Mouse (Mus musculus): Measurements from ENCODE around the gene Gm10563.
"Not testable (repeated sequence)": the region's sequence is repeated elsewhere in the genome, so short reads cannot be mapped to it uniquely, and the experiment has no call there.

The Gm10563 gene

DNA sequence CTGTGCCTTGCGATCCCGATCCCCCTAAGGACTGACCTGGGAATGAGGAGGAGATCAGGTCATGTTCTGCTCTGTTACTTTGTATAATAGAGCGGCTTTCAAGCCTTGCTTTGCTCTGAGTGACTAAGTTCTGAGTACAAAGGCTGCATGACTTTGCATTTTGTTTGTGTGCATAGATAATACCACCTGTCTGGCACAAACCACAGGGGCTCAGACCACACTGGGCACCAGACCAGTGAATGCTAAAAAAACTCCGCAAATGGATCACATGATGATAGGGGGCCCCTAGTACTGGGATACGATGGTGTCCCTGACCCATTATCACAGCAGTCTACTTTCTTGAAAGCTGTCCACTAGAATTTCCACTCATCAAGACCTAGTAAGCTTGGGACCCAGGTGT is 48.6 kb downstream of the Gm10563 start:
- no peak for DNase-seq (ENCODE audit: low spot score)

DNA sequence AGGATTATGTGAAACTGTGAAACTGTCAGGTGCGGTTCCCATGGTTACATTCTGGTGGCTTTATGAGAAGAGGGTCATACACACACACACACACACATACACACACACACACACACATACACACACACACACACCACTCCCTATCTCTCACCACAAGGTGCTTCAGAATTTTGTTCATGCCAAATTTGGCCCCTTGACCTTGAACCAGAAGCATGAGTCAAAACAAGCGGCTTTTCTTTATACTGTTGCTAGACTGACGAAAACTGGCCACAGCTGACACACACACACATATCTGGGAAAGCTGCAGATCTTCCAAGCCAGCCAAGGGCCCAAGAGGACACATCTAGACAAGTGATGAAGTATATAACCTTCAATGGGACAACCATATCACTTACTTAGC is 49.4 kb downstream of the Gm10563 start:
- no peak for DNase-seq (ENCODE audit: low spot score)

DNA sequence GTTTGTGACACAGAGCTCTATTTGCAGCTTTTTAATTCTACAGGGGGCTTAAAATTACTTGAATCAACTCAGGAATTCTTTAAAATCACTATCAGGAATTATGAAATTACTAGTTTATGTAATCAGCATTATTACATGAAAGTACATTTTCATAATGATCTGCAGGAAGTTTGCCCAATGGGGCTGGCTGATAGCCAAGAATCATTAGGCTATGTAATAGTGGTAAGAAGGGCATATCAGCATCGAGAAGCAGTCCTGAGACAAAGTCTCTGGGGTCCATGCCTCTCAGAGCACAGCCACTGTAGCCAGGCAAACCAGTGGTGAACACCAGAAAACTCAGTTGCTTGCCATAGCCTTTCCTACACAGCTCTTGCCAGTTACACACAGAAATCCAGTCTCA is 51.4 kb downstream of the Gm10563 start:
- DNase-seq (ENCODE audit: low spot score): no peak

DNA sequence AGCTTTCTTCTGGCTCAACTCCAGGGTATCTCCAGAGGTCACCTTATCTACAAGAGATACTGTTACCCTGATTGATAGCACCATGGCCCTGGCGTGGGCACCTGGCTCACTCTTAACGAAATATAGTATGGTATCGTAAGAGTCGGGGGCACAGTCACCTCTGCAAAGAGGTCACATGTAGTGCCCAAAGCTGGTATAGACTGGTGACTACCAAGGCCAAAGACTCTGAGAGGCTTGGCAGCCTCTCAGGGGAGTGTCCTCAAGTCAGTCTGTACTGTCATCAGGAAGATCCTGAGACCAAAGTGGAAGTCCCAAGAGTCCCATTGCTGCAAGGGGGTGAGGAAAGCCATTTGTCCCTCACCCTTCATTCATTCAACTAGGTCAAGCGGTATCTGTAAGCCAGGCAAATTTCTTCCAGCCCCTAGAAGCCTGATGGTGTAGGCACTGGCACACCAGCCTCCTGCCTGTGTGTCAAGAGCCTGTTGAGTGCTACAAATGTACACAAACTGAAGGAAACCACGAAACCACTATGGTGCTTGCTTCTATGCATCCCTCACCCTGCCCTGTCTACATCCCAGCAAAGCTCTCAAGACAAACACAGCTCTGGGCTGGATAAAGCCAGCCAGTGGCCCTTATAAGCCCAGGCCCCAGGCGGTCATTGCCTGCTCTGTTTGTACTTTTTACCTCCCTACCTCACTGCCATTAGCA is 54.0 kb downstream of the Gm10563 start:
- DNase-seq (ENCODE audit: low spot score): no peak

DNA sequence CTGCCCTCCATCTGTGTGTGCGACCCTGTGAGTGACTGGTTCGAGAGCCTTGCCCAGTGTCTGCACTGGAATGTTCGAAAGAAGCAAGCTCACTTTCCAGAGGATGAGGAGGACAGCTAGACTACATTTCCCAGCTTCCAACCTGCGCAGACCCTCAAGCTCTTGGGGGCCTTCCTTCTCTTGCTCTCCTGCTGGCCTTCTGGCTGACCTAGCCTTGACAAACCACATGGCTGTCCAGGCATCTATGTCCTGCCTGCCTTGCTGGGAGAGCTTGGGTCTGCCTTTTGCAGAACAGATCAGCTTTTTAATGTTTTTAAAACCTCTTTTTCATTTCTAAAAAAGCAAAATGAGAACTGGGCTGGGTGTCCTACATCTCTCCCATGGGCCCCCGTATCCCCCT is 55.9 kb downstream of the Gm10563 start:
- no peak for DNase-seq (ENCODE audit: low spot score)

DNA sequence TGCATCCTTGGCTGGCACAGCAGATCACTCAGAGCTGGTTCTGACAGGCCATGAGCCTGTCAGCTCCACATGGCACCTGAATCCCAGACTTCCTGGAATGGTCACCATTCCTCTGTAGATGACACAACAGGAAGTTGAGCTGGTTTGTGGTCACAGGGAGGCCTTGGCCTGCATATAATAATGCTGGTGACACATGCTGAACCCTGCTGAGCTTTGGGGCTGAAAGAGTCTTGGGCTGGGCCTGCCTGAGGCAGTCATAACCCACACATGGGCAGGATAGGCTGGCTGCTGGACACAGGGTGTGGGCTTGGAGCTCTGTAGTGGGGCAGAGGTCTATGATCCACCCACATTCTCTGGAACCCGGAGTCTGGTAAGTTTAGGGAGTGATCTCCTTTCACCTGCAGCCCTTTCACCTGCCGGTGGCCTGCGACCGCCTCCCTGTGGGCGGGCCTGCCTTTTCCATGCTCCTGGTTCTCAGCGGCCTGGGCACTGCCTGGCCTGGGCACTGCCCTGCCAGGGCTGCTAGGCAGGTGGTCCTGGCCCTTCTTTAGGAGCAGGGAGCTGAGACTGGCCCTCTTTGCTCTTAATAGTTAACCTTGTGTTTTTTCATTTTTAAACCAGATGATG is 62.8 kb downstream of the Gm10563 start:
- no peak for DNase-seq (ENCODE audit: low spot score)

DNA sequence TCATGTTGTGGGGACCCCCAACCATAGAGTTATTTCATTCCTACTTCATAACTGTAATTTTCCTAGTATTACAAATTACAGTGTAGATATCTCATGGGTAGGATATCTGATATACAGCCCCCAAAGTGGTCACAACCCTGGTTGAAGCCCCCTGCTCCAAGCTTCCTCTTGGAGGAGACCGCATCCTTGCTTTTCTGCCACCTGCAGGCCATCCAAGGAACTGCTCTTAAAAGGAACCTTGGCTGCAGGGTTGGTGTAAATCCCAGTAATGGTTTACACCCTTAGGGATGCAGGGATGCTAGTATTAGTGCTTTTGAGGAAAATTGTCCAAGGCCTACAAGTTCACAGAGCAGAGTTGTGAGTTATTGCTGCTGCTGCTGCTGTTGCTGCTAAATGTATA is 64.8 kb downstream of the Gm10563 start:
- DNase-seq (ENCODE audit: low spot score): peak; percentile 21

DNA sequence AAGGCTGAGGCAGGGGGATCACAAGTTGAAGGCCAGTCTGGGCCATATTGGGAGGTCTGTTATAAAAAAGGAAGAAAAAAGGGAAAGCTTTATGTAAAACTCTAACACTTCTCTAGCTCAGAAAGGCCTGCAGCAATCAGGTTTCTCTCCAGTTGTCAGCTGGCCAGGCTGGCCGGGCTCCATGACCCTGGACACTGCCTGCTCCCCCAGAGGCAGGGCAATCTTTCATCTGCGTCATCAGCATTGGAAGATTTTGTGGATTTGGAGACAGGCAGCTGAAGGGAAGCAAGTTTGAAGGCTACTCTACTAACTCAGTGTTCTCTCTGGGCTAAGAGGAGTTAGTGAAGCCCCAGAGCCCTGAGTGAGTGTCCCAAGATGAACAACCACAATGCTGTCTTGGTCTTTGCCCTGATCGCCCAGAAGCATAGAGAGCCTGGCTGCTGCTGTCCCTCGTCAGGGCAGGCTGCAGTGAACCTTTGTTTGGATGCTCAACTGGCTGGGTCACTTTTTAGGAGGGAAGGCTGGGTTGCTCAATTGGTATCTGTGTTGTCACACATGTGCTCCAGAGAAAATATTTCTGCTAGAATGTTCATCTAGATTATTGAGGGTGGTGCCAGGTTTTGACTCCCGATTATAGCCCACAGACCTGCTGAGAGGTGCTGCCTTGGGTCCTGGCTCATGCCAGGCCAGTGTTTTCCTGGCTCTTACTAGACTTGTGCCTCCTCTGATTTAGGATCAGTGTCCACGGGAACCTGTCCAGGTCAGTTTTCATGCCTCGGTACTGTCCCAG is 66.7 kb downstream of the Gm10563 start:
- DNase-seq (ENCODE audit: low spot score): no peak

DNA sequence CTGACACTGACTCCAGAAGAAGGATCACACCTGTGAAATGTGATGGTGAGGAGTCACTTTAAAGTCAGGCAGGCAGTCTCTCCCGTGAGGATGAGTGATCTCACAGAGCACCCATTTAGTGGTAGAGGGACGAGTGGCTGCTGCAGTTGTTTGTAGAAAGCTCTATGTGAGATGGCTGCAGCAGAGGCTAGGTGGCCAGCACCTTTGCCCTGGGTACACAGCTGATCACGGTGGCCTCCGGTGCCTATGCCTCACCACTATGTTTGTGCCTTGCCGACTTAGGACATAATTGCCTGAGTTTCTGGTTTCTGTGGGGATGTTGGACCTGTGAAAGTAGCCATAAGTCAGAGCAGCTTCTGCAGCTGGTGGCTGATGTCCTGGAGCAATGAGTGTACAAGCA is 67.5 kb downstream of the Gm10563 start:
- no peak for DNase-seq (ENCODE audit: low spot score)

DNA sequence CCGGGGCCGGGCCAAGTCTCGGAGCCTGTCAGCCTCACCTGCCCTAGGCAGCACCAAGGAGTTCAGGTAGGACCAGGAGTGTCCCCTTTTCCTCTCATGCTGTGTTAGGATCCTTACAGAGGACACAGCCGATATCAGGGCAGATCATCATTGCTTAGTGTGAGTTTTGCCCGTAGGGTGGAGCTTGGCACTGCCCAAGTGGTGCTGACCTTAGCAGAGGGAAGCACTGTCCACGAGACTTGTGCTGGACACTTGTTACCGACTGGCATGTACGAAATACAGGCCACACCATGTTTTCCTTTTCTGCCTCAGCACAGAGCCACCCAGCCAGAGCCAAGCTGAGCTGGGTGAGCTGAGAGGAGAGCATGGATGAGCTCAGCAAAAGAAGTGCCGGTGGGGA is 68.1 kb downstream of the Gm10563 start:
- DNase-seq (ENCODE audit: low spot score): no peak

DNA sequence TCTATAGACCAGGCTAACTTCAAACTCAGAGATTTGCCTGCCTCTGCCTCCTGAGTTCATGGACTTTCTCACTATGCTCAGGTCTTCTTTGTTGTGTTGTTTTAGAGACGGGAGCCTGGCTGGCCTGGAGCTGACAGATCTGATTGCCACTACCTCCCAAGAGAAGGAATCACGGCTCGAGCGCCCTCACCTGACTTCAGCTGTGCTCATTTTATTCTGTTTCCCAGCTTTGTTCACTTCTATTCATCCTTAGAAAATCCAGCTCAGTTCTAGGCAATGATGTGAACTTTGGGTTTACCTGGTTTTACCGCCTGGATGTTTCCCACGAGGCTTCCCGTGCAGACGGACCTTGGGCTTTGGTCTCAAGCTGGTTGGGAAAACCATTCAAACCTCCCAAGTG is 69.7 kb downstream of the Gm10563 start:
- DNase-seq (ENCODE audit: low spot score): no peak

DNA sequence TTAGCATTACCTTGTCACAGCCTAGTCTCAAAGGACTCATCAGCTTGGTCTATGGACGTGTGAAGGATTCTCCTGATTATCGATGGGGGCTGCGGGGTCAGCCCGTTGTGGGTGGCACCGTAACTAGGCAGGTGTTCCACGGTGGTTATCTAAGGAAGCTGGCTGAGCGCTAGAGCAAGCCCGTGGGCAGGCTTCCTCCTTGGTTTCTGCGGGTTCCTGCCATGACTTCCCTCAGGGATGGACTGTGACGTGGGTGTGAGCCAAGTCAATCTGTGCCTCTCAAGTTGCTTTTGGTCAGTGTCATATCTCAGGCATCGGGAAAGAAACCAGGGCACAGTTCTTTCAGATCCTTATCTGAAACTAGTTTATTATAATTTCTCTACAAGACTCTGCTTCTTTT is 70.3 kb downstream of the Gm10563 start:
- DNase-seq (ENCODE audit: low spot score): no peak

DNA sequence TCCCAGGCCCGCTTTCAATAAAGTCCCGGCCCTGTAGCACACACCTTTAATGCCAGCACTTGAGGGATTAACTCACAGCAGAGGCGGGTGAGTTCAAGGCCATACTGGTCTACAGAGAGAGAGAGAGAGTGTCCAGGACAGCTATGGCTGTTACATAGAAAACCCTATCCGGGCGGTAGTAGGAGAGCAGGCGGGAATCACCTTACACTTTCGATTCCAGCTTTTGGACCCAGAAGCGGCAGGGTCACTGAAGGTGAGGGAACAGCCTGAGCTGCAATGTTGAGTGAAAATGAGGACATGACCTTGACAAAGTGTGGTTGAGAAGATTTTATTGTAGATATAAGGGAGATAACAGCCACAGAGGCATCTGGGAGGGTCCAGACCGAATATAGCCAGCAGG is 71.3 kb downstream of the Gm10563 start:
- DNase-seq (ENCODE audit: low spot score): no peak

DNA sequence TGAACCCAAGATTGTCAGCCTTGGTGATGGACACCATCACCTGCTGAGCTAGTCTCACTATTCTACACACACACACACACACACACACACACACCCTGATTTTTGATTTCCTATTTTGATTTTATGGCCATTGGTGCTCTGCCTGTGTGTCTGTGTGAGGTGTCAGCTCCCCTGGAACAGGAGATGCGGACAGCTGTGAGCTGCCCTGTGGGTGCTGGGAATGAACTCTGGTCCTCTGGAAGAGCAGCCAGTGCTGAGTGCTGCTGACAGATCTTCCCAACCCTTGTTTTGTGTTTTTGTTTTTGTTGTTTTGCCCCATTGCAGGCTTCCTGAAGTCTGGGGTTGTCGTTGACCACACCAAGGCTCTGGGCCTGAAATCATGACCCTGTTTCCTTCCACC is 72.1 kb downstream of the Gm10563 start:
- DNase-seq (ENCODE audit: low spot score): no peak

DNA sequence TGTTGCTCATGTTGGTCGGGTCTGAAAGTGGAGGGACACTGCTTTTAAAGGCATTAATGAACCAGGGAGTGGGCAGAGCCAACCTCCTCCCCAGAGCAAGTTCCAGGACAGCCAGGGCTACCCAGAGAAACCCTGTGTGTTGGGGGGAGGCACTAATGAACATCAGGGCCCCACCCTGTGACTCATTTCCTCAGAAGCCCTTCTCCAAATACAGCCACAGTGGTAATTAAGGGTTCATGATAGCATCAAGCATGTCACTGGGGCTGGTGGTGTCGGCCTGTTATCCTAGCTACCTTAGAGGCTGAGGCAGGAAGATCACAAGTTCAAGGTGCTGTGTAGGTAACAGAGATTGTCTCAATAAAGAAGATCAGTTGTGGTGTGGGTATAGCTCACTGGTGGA is 73.8 kb downstream of the Gm10563 start:
- DNase-seq (ENCODE audit: low spot score): no peak

DNA sequence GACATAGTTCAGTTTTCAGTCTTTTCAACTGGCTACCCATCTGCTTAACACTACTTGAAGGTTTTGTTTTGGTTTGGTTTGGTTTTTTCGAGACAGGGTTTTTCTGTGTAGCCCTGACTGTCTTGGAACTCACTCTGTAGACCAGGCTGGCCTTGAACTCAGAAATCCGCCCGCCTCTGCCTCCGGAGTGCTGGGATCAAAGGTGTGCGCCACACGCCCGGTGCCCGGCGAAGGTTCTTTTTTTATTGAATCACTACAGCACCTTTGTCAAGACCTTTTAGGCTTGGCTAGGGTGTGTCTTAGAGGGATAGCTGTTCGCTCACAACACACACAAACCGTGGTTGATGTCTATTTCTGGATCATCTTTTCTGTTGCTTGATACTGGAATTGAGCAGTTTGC is 74.9 kb downstream of the Gm10563 start:
- DNase-seq (ENCODE audit: low spot score): not testable (repeated sequence)

DNA sequence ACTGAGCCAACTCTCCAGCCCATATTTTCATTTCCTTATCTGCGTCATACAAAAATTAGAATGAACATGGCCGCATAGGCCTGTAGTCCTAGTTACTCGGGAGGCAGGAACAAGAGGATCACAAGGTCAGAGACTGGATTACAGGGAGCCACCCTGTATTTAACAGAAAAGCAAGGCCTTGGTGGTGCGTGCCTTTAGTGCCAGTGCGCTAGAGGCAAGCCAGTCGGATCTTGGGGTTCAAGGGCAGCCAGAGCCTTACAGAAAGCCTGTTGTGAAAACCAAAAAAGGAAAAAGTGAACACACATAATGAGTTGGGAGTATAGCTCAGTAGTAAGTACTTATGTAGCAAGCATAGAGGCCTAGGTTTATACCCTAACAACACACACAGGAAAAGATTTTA is 75.4 kb downstream of the Gm10563 start:
- DNase-seq (ENCODE audit: low spot score): no peak

DNA sequence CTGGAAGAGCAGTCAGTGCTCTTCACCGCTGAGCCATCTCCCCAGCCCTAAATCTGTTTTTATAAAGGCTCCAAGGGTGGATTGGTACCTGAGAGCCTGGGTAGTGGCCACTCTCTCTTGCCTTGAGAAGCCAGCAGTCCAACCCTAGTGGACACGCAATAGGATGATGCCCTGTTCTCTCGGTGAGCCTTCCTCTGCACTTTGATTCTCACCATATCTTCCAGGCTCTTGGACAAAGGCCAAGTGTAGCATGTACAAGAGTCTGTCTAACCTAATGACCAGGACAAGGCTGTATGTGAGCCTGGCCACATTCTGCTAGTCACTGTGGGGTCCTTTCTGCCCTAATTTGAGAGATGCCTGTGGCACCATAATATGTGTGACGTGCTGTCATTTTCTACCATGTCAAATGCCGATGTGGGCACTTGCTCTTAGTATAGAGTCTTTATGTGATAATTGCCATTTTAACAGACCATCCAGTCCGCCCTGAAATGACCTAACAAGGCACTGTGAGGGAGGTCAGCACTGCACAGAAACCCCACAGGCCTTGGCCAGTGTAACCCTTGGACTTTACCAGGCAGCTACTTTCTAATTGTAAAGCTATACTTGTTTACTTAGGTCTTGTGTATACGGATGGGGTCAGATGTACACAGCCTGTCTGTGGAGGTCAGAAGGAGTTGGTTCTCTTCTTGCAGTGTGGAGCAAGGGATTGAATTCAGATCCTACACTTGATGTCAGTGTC is 76.4 kb downstream of the Gm10563 start:
- DNase-seq (ENCODE audit: low spot score): no peak

DNA sequence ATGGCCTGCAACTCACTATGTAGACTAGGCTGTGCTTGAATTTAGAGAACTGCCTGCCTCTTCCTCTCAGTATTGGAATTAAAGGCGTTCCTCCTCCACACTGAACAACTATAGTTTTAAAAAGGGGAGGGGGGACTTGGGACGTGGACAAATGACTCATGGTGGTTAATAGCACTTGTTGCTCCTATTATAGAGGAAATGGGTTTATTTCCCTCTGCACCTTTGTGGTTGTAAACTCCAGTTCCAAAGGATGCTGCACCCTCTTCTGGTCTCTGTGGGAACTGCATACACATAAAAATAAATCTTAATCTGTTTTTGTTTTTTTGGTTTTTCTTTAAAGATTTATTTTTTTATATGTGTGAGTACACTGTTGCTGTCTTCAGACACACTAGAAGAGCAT is 77.0 kb downstream of the Gm10563 start:
- peak; percentile 38 for DNase-seq (ENCODE audit: low spot score)

DNA sequence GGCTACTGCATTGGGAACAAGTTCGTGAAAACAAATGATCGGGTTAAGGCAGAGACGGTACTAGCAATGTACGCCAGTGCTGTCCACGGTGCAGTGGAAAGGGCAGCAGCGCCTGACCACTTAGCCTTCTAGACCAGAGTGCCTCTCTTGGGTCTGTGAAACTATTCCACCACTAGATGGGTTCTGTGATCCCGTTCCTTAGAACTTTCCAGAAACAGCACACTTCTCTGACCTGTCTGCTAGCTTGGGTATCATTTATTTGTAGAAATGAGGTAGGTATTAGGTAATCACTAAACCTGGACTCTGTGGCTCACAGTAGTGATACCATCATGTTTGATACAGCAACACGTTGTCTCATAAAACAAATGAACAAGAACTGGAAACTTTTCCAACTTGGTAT is 78.7 kb downstream of the Gm10563 start:
- DNase-seq (ENCODE audit: low spot score): no peak
